Mouse (Mus musculus) kidney, adult 8-10 months (tissue): ENCODE measurements around the gene Gm17571.

Experiments used
- DNase-seq, 2 experiments: peaks; one replicate each; pipeline ENCODE4 v3.0.0; 2022

The Gm17571 gene

DNA sequence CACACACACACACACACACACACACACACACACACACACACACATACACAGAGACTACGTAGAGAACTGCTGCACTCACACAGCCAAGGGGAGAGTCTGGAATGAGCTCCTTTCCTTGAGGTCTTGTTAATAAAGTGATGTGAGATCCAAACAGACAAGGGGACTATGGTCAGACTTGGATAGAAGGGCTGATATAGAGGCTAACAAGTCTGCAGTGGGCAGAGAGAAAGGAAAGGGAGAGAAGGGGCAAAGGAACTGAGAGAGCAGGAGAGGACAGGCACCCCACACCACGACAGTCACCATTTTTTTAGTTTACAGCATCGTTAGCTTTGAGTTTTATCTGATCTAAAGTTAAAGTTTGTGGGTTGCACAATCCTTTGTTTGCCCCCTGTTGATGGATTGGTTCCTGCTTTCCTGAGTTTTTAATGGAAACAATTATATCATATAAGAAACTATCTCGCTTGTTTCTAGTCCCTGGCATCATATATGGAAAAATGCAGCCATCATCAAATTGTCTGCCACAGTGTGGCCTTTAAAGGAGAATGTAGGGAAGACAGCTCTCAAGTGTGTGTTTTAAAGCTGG, at the start of gene Gm17571:
TSS of gene Gm17571 (minus strand) at position 51 of the 583 bp plus-strand sequence.
- no peak for DNase-seq

DNA sequence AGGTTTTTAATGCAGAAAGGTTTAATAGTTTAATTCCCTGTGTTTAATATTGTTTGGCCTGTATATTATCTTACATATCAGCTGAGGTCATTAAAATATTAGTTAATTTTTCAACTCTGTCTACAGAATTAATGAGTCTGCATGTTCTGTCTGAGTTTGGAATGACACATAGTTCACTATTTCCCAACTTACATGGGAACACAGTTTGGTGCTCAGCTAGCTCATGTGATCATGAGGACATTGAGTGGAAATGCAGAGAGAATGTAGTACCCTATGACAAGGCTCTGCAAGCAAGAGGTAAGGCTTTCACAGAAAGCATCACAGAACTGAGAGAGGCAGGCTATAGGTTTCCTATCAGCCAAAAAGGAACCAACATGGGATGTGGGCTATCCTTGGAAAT, 49.0 kb upstream of the Gm17571 start:
- no peak for DNase-seq

DNA sequence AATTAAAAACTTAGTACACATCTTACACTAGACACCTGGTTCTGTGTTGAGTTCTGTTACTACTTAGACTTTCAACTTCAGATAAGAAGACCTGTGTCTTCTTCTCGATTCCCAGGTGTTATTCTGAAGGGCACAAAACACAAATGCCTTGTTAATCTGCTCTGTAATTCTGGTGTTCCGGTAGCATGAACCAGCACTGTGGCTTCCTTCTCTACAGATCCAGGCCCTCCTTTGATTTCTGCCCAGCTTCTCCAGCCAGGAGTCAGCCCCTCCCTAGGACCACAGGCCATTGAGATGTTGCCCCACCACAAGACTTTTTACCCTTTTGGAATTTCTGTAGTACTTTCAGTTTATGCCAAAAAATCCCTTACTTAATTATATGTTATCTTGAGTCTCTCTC, 47.2 kb upstream of the Gm17571 start:
- no peak for DNase-seq

DNA sequence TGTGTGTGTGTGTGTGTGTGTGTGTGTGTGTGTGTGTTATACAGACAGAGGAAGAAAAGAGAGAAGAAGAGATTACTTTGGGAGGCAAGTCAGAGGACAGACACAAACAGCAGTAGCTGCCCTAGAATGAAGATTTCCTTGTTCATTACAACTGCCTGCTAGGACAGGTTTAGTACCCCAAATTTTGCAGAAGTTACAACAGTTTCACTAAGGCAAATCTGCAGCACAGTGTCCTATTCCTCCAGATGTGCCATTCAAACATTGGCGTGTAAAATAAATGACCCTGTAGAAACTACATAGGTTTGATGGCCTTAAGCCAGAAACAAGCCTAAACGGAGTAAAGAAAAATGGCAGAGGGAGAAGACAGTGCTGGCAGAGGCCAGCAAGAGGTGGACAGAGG, 46.3 kb upstream of the Gm17571 start:
- DNase-seq = no peak

DNA sequence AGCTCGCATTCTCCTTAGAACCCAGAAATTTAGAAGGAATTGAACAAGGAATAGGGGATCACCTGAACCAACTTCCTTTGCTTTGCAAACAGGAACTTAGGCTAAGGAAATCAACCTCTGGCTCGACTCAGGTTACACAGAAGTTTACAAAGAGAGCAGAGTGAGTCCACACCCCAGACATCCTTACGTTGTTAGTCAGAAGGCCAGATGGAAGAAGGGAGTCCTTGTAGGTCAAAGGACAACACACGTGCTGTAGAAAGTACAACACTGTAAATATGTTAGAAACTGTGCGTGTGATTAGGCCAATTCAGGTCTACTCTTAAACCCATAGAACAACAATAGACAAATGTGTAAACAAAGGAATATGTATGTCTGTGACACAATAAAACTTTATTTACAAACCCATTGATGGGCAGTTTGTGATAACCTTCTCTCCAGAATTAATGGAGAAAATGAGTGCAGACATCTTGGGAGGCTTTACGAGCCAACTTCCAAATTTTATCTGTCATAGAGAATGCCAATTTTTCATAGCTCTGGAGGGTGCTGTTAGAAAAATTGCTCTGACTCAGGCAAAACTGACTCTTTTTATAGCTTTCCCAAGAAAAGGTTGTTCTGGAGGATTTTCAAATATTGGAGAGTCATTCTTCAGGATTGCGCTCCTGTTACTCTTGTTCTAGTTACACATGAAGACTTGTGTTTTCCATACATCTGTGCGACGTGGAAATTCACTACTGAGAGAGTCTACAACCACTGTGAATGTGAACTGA, 45.5 kb upstream of the Gm17571 start:
- no peak for DNase-seq

DNA sequence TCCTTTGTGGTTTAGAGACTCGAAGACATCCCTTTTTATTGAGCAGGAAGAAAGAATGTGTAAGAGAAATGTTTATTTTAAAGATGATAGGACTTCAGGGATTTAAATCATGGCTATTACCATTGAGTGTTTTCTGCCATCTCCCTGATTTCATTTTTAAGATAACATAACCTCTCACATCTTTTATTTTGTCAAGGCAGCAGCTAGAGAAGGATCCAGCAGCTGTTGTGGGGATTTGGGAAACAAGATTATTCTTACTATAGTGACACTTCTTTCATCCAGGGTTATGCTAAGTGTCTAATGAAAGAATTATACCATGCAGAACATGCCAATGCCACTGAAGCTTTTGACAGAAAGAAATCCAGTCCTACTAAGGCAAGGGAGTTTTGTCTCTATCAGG, 44.6 kb upstream of the Gm17571 start:
- no peak for DNase-seq

DNA sequence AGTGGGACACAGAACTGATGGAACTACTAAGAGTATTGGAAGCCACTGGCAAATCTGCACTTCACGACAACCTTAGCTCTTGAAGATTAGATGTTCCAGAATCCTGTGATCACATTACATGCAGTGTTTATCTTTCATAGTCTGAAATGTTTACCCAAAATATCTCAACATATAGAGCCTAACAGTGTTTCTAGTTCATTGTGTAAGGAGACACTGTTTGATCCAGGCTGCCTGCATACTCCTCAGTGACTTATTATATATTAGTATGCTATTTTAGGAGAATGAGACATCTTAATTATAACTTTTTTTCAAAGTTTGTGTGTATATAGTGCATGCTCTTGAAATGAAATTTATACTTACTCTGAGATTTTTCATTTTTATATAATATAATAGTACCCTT, 39.4 kb upstream of the Gm17571 start:
- DNase-seq = no peak

DNA sequence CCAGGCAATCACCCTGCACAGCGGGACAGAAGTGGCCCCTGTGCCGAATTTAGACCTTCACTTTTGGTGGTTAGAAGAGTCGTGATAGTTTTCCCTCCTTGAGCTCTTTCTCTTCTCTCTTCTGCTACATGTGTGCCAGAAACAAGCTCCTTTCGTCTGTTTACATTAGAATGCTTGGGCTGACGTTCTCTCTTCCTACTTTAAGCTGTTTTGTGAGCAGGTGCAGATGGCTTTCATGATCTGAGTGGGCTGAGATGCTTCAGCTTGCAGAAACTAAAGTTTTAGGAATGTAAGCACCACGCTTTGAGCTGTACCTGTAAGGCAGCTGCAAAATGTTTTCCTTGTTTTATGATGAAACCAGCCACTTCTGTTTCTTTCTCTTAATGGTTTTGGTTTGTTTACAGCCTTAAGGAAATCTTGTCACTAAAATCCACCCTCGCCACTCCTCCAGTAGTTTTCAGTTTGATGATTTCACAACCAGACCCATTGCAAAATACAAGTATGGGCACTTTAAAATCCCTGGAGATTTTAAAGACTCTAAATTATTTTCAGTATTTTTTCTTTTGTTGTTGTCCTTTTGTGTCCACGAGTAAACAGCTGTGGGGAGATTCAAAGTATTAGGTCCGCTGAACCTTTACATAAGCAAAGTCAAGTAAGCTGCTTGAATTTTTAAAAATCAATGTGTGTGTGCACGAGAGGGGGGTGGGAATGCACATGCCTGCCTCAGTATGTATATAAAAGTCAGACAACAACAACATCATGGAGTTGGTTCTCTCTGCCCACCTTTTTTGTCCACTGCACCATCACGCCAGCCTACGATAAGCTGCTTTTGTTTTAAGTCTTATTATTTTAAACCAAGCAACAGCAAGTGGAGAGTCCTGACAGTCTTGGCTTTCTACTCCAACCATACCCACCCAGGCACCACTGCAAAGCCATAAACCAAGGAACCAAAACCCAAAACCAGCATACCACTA, 38.0 kb upstream of the Gm17571 start:
- DNase-seq = no peak

DNA sequence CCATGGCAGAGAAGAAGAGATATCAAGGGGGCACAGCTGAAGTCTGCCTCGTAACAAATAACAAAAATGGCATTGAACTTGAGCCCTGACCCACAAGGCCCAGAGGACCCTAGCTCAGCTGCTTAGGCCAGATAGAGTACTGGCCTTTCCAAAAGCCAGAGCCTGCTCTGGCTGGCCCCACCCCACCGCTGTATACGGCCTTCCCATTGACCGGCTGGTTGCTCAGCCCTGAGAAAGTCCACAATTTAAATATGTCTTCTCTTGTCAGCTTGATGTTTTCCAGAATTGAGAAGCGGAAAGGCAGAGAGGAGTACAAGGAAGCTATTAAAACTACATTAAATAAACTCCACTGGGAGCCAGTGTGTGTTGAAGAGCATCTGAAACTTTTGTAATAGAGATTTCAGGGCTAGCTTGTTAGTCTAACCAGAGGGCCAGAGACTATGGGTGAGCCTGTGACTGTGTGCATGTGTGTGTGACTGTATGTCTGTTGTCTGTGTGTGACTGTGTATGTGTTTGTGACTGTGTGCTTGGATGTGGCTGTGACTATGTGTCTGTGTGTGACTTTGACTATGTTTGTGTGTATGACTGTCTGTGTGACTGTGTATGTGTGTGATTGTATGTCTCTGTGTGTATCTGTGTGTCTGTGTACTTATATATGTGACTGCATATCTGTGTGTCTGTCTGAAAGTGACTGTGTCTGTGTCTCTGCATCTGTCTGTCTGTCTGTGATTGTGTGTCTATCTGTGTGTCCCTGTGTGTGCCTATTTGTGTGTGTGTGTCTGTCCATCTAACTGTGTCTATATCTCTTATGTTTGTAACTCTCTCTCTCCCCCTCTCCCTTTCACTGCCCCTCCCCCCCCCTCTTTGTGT, 36.9 kb upstream of the Gm17571 start:
- DNase-seq = no peak

DNA sequence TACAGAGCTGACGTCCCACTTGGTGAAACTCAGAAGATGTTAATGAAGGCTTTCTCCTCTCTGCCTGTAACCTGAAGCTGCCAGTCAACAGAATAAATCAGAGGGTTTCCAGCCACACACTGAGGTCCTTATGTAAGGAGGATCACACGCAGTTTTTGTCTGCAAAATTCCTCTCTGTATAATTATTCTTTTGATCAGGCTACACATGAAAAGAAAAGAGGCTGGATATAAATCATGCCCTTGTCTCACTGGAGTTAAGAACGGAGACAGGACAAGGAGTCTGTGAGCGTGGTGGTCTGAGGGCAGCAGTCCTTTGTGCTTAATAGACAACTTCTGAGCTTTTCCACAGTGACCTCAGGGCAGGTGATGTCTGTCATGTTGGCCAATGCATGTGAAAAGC, 32.7 kb upstream of the Gm17571 start:
- DNase-seq = no peak

DNA sequence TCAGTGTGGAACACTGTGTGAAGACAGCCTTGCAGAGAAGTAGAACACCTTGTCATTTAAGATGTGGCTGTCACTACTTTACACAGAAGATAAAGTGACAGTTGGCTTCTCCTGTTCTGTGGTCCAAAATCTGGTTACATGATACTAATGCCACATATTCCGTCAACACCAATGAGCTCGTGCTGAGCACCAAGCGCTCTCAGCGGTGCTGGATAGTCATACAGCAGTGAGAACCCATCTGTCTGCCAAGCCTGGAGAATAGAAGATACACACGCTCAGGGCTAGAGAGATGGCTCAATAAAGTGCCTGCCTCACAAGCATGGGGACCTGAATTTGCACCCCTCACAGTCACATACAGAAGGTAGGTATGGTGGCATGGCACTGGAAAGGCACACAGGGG, 28.4 kb upstream of the Gm17571 start:
- no peak for DNase-seq

DNA sequence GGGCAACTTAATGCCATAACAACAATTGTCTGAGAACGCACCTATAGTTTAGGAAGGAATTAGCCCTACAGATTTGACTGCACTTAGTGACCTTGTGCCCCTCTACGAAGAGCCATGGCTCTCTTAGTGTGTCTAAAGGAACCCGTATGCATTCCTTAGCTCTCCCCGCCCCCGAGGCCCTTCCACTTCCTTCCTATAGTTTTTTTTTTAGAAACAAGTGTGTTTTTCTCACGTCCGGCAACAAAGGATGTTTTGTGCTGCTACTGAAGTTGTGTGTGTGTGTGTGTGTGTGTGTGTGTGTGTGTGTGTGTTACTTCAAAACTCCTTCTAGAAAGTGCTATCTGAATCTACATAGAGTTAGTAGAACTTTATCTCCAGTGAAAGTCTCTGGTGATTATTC, 23.5 kb upstream of the Gm17571 start:
- peak; percentile 33 to 36 for DNase-seq

DNA sequence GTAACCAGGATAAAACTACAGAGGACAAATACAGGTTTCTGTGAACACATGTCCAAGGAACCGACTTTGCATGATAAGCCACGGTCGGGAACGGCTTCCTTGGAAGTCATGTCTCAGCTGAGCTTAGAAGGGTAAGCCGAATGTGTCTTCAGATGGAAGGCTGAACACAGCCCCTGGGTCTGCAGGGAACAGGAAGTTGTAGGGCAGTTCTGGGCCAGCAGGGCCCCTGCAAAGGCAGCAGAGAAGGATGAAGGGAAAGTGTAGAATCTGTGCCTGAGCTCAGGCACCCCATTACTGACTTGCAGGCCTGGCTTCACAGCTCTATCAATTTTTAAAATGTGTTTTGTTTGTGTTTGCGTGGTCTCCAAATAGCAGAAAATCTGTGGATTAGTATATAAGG, 22.2 kb upstream of the Gm17571 start:
- no peak for DNase-seq

DNA sequence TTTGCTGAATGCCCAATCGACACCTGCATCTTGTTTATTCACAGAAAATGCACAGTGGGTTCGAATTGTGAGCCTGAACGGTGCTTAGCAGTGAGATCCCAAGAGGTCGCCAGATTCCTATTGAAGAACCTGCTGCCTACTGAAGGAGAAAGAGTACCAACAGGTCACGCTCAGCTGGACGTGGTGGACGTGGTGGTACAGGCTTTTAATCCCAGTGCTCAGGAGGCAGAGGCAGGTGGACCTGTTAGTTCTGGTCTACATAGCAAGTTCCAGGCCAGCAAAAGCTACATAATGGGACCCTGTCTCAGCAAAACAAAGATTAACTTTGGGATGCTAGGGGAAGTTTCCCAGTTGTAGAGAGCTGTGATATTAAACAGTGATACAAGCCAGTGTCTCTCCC, 21.2 kb upstream of the Gm17571 start:
- no peak for DNase-seq

DNA sequence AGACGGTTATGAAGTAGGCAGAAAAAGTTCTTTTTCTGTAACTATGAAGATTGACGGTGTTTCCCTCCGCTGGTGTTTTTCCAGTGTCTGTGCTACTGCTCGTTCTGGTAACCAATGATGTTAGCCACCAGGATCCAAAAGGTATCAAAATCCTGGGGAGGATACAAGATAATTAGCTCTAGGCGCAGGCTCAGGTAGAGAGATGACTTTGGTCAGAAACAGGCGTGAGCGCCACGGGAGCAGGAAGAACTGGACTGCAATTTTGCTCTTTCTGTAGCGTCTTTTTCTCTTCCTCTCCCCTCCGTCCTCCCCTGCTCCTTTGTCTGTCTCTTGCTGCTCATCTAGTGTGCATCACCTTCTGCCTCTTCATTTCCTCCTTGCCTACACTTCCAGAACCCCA, 20.3 kb upstream of the Gm17571 start:
- DNase-seq = no peak

DNA sequence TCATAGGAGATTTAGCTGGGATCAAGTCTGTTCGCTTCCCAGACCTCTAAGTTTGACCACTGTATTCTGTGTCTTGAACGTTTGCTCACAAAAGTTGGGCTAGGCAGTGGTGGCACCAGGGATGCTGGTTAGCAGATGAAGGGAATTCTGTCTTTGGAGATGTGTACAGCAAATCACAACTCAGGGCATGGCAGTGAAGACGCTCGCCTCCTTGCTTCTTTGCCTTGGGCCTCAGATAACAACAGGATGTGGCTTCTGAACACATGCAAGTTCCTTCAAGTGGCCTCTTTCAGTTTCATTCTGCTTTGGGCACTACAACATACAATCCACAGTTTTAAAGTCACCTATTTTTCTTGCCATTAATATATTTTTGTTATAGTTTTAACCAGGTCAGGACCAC, 19.8 kb upstream of the Gm17571 start:
- DNase-seq = no peak

DNA sequence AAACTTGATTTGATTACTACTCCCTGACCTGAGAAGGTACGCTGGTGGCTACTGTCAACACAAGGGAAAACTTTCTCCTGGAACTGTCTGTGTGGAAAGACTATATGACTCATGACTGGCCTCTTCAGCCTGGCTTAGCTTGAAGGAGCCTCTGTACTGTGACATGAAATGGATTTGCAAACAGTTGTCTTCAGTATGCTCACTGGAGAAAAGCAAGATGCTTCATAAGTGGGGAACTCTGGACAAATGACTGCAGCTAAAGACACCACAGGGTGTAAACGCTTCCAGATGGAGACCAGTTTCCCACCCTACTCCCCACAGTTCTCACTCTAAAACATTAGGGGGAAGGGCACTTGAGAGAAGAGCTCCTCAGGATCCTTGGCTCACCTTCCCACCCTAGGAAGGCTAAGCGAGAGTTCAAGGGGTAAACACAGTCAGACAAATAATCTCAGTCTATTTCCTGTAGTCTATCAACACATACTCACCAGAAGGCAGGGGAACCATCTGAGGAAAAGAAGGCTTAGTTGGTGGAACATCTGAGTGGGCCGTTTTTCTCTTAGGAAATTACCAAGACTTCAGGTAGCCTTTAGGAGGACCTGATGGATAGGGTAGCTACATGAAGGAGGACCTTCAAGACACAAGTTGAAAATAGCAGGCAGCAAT, 18.9 kb upstream of the Gm17571 start:
- DNase-seq = no peak

DNA sequence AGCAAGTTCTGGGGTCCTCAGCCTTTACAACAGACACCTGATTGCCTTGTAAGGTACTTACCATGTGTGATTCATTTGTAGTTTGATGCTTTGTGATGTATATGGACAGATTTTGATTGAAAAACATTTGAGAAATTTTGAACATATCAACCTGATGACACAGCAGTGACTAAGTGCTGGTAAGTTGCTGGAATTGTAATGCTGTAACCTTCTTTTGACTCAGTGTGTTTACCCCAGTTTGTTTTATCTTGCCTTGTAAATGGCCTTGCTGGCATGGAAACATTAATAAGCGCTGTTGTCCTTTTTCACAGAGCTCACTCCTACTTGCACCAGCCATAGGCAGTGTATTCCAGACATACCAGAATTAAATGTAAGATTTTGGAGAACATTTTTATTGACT, 14.4 kb upstream of the Gm17571 start:
- no peak for DNase-seq

DNA sequence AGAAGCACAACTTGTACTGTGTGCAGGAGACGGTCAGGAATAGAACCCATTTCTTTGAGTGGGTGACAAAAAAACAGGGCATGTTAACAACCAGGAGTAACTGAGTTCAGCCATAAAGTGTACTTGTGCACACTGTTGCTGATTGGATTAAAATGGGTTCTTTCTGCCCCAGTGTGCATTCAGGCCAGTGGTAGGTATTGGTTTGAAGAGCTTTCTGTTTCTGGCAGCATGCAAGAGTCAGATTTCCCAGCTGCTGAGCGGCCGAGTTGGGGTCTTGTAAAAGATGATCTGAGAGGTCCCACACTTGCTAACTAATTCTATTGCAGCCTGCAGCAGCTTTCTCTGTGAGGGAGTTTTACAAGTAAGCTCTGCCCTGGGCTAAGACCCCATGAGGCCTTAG, 13.5 kb upstream of the Gm17571 start:
- DNase-seq = no peak

DNA sequence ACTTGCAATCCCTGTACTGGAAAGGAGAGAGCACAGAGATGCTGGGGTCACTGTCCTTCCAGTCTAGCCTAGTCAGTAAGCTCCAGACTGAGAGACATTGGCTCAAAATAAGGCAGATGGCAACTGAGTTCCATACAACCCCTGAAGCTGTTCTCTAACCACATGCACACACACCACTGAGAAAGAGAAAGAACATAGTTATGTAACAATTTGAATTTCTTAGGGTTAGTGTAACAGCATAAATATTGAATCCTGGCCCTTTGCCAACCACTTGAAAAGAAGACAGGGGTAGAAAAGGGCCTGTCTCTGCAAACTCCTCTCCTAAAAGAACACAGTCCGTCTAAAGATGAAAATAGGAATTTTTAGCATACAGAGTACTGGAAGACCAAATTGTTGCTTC, 12.8 kb upstream of the Gm17571 start:
- no peak for DNase-seq

DNA sequence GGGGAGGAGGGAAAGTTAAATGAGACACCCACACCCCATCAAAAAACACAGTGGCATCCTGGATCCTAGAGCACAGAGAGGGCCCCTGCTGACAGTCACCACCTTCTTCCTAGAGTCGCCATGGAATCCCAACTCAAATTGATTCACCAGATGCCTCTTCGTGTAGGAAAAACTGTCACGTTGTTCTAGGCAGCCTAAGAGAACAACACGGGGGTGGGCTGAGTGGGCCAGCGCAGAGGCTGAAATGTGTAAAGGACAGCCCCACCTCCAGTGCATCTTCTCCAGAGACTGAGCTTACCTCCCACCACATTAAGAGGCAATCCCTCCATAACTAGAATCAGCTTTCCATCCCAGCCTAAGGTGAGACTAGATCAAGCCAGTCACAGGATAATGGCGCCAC, 11.2 kb upstream of the Gm17571 start:
- DNase-seq = no peak

DNA sequence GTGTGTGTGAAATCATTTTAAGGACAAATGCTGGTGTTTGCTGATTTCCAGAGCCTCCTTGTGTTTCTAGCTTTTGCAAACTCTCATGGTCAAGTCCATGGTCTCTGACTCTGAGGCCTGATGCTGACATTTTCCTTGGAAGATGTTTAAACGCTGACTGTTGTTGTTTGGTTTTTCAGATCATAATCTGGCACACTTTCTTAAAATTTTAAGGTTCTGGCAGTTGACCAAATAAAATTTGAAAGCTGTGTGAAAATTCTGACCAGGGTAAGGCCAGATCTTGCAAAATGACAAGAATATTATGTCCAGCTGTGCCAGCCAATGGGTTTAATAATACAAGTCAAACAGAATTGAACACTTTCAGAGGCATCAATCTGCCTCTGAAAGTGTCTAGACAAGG, 8.7 kb upstream of the Gm17571 start:
- no peak for DNase-seq
